Mouse (Mus musculus): ENCODE measurements at regions not wholly inside any gene's neighbourhood (a gene's known extent, or its start where the extent isn't known, plus 50 kb on each side); places are given as distances from the start of the nearest gene placed in this dataset.

DNA sequence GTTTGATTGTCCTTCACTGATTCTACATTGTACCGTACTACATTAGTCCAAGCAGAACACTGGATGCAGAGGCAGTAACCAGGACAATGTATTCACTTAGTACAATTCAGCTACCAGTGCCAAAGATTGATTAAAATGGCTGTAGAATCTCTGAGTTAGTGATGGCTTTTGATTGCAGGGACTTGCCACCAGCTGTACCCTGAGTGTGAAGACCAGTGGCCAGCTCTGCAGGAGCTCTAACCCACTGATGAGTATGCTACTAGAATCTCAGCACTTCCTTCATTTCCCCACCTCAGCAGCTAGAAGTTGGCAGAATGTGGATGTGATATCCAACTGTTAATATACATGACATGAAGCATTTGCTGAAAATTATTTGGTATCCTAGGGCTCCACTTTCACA is 956.8 kb downstream of the Hace1 start:
- Histone ChIP-seq H3K27ac (replicated peaks; ENCODE audit: low read depth, low read length) (no peak overlapping the region), H3K9ac (ENCODE audit: low read depth, low read length, severe bottlenecking) (no peak overlapping the region), H3K4me1 (ENCODE audit: control insufficient read depth, insufficient read depth, low read length) (no peaks in the 10 kb centered on the region), H3K27me3 (ENCODE audit: control insufficient read depth, insufficient read depth, low read length) (no peaks in the 10 kb centered on the region), H3K4me2 (replicated peaks; ENCODE audit: low read depth, low read length, severe bottlenecking) (no peak overlapping the region), H3K36me3 (ENCODE audit: control insufficient read depth, insufficient read depth, low read length) (no peaks in the 10 kb centered on the region), H3K4me3 (replicated peaks; ENCODE audit: low read length) (no peak overlapping the region), H3K9me3 (ENCODE audit: control insufficient read depth, low read length) (no peaks in the 10 kb centered on the region)
- WGBS = 97% methylated on average over 1 of the region's 1 CpGs
- DNase-seq (ENCODE audit: low spot score) = no peak
- TF ChIP-seq POLR2A (IDR thresholded peaks at IDR 0.05; ENCODE audit: borderline replicate concordance, extremely low read depth, insufficient read depth, insufficient read length) = no peak
- no peak for ATAC-seq (ENCODE audit: low FRiP score, low read depth)

DNA sequence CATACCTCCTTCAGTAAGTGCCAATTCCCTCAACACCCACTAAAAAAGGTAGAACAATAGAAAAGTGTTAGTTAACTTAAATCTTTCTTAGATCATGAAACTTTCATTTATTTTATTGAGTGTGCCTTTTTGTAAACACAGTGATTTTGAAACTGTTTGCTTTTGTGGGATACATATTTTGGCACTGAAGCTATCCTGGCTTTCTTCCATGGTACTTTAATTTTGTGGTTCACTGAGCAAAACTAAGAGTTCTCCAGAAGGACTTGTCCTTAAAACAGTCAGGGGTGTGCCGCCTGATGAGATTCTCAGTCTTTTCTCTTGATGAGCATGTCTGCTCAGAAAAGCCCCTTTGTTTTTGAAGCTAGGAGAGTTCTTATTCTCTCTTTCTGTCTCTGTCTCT is 982.9 kb downstream of the Hace1 start:
- DNase-seq (ENCODE audit: low spot score) (peak; percentile 2), ATAC-seq (ENCODE audit: low FRiP score, low read depth) (no peak)
- no peak for TF ChIP-seq POLR2A (IDR thresholded peaks at IDR 0.05; ENCODE audit: borderline replicate concordance, extremely low read depth, insufficient read depth, insufficient read length)
- no peak overlapping the region for H3K4me2 ChIP-seq (replicated peaks; ENCODE audit: low read depth, low read length, severe bottlenecking)
- H3K9me3 ChIP-seq (ENCODE audit: control insufficient read depth, low read length) = no peaks in the 10 kb centered on the region
- no peaks in the 10 kb centered on the region for H3K27me3 ChIP-seq (ENCODE audit: control insufficient read depth, insufficient read depth, low read length)
- no peaks in the 10 kb centered on the region for H3K4me1 ChIP-seq (ENCODE audit: control insufficient read depth, insufficient read depth, low read length)
- WGBS = 83% methylated on average over 1 of the region's 1 CpGs
- H3K27ac ChIP-seq (replicated peaks; ENCODE audit: low read depth, low read length) = no peak overlapping the region
- H3K4me3 ChIP-seq (replicated peaks; ENCODE audit: low read length) = no peak overlapping the region
- no peaks in the 10 kb centered on the region for H3K36me3 ChIP-seq (ENCODE audit: control insufficient read depth, insufficient read depth, low read length)
- no peak overlapping the region for H3K9ac ChIP-seq (ENCODE audit: low read depth, low read length, severe bottlenecking)

DNA sequence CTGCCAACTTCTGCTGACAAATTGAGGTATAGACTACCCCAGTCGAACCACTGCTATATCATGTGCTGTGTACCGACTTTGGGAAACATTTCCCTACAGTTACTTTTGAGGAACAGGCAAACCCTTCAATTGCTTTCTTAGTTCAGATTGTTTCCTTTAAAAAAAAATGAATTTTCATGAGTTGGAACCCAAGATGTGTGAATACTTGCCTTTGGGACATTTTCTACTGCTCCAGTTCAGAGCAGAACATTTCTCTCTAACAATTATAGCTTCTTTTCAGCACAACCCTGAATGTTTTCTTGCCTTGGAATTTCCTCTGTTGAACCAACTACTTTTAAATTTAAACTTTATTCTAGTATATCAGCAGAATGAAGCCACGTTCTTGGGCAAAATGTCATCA is 998.5 kb downstream of the Hace1 start:
- Histone ChIP-seq H3K4me1 (ENCODE audit: control insufficient read depth, insufficient read depth, low read length) (no peaks in the 10 kb centered on the region), H3K36me3 (ENCODE audit: control insufficient read depth, insufficient read depth, low read length) (no peaks in the 10 kb centered on the region), H3K27ac (replicated peaks; ENCODE audit: low read depth, low read length) (no peak overlapping the region), H3K4me2 (replicated peaks; ENCODE audit: low read depth, low read length, severe bottlenecking) (no peak overlapping the region), H3K27me3 (ENCODE audit: control insufficient read depth, insufficient read depth, low read length) (no peaks in the 10 kb centered on the region), H3K9ac (ENCODE audit: low read depth, low read length, severe bottlenecking) (no peak overlapping the region), H3K4me3 (replicated peaks; ENCODE audit: low read length) (no peak overlapping the region), H3K9me3 (ENCODE audit: control insufficient read depth, low read length) (no peaks in the 10 kb centered on the region)
- WGBS = 91% methylated on average over 3 of the region's 3 CpGs
- no peak for DNase-seq (ENCODE audit: low spot score)
- ATAC-seq (ENCODE audit: low FRiP score, low read depth) = no peak
- TF ChIP-seq POLR2A (IDR thresholded peaks at IDR 0.05; ENCODE audit: borderline replicate concordance, extremely low read depth, insufficient read depth, insufficient read length) = no peak

Measured in limb, embryonic 14.5 days (tissue).